Mouse (Mus musculus) forebrain, postnatal 0 days (tissue): ENCODE data around the gene Erich4. TPM values are rescaled to one million over a fixed set of nuclear protein-coding genes. Genes with fewer than 3 reads are reported as not detected.

ENCODE experiments used
- ATAC-seq: fragments of 200-750 bp; cut with Nextera tagmentation; 2 replicates; pipeline ENCODE4 v1.8.0; 2017; ENCODE audit warnings: mild to moderate bottlenecking, moderate library complexity
- DNase-seq: peaks from one replicate; pipeline ENCODE4 v3.0.0-alpha.2; 2015
- H3K27ac ChIP-seq: fragments of 300-500 bp; sonication (generic); 2 replicates; pipeline ENCODE4 v1.5.1; 2014; ENCODE audit warnings: low read depth, mild to moderate bottlenecking, antibody characterized with exemption, low read length, moderate library complexity, mixed read lengths
- H3K27me3 ChIP-seq: fragments of 300-500 bp; sonication (generic); 2 replicates; pipeline ENCODE4 v1.6.1; 2014; ENCODE audit warnings: mild to moderate bottlenecking, low read length, mixed read lengths; ENCODE audit not compliant: insufficient read depth
- H3K36me3 ChIP-seq: fragments of 300-500 bp; sonication (generic); 2 replicates; pipeline ENCODE4 v1.6.1; 2014; ENCODE audit warnings: mild to moderate bottlenecking, moderate library complexity; ENCODE audit not compliant: insufficient read depth
- H3K4me1 ChIP-seq: fragments of 300-500 bp; sonication (generic); 2 replicates; pipeline ENCODE4 v1.6.1; 2014; ENCODE audit warnings: antibody characterized with exemption; ENCODE audit not compliant: insufficient read depth
- H3K4me2 ChIP-seq: fragments of 300-500 bp; sonication (generic); 2 replicates; pipeline ENCODE4 v1.6.1; 2014; ENCODE audit warnings: low read depth, mild to moderate bottlenecking, moderate library complexity
- H3K4me3 ChIP-seq: fragments of 300-500 bp; sonication (generic); 2 replicates; pipeline ENCODE4 v1.5.1; 2014; ENCODE audit warnings: low read depth, low read length, mixed read lengths
- H3K9ac ChIP-seq: fragments of 300-500 bp; sonication (generic); 2 replicates; pipeline ENCODE4 v1.6.1; 2014; ENCODE audit warnings: mild to moderate bottlenecking
- H3K9me3 ChIP-seq: fragments of 300-500 bp; sonication (generic); 2 replicates; pipeline ENCODE4 v1.6.1; 2016; ENCODE audit warnings: low read length
- CTCF ChIP-seq: sonication (generic); IDR thresholded peaks from 2 replicates; pipeline ENCODE4 v1.5.1; 2016; ENCODE audit warnings: antibody characterized with exemption, control low read depth, low read depth
- WGBS: fragments of 180-500 bp; shearing (Covaris S2); extraction: QIAGEN DNeasy Blood & Tissue Kit; methylation state at CpG from one replicate; pipeline ENCODE4 v1.1.7; 2014; 5-methylcytosine and 5-hydroxymethylcytosine counted together
- polyA plus RNA-seq: library from polyadenylated mRNA; unstranded; fragments of >200 nt; fragmentation: Nextera tagmentation; extraction: Ambion mirVana; gene quantifications from 2 replicates; pipeline ENCODE4 v1.2.1, GENCODE M21; 2015
- total RNA-seq: library from RNA; depleted of rRNA; stranded (reverse); fragments of >200 nt; gene quantifications from 2 replicates; pipeline ENCODE4 v1.2.3, GENCODE M21; 2014

The Erich4 gene
- total and polyA plus RNA-seq, 2 experiments from 2014 or later = not detected

DNA sequence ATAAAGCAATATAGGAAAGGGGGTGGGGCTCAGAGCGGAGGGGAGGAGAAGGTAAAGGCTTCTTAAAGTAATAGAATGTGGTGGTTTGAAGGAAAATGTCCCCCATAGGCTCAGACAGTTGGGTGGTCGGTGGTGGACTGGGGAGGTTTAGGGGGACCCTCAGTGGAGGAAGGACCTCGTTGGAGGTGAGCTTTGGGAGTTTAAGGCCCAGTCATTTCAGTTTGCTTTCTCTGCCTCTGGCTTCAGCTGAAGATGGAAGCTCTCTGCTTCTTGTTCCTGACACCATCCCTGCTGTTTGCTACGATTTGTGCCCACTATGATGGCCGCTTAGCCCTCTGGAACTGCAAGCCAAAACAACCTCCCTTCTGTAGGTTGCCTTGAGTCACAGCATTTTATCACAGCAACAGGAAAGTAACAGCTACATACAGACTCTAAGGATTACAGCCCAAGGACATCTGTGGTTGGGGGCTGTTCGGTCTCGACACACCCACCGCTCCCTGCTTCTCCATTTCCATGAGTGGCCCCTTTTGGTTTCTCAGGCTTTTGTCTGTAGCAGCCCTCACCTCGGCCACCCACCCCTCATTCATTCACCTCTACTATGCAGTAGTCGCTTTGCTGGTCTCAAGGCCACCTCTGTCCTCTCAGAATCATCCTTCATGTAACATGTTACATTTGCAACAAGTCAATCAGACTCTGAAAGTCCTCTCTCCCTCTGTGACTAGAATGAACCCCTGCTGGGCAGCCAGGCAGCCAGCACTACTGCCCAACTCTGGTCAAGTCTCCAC, 1.9 kb upstream of the Erich4 start:
- Histone ChIP-seq H3K4me1 (no peaks in the 10 kb centered on the region), H3K27ac (no peak overlapping the region), H3K4me2 (no peak overlapping the region), H3K9me3 (no peaks in the 10 kb centered on the region), H3K9ac (no peak overlapping the region), H3K27me3 (no peaks in the 10 kb centered on the region), H3K36me3 (peaks cover 10% of the 10 kb centered on the region; the same call in 1 of the 2 replicates), H3K4me3 (no peak overlapping the region)
- TF ChIP-seq CTCF = no peak
- 83% methylated on average over 10 of the region's 10 CpGs for WGBS
- DNase-seq = no peak
- ATAC-seq = no peak

DNA sequence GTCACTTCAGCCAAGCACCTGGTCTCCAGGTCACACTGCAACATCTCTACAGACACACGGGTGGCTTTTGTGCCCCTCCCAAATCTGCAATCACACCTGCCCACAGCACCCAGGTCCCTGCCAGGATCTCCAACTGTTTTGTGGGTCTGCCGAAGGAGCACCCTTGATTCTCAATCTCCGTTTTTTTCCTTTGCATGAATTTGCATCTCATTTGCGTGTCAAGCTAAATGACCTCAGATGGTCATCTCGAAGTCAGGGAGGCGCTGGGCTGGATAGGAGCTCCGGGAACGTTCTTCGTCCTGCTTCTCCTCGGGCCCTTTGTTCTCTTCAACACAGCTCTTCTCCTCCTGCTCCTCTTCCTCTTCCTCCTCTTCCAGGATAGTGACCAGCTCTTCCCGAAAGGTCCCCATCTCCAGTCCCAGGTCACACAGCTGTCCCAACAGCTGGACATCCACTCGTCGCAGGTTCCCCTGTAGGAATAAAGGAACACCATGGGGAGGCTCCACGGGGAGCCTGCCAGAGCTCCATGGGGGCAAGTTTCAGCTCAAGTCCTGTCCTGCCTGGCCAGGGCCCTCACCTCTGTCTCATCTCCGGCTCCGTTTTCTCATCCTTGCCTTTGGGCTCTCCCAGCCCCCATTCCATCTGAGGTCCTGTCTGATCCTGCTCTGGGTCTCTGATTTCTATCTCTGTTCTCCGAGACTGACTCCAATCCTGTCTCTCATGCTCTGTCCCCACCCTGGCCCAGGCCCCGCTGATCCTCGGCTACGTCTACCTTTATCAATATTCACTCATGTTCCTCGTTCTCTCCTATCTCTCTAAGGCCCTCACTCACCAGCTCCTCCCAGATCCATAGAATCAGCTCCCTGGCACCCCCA, 624 bp downstream of the Erich4 start:
- no peak for ATAC-seq
- no peak overlapping the region for H3K27ac ChIP-seq
- 72% methylated on average over 21 of the region's 21 CpGs for WGBS

DNA sequence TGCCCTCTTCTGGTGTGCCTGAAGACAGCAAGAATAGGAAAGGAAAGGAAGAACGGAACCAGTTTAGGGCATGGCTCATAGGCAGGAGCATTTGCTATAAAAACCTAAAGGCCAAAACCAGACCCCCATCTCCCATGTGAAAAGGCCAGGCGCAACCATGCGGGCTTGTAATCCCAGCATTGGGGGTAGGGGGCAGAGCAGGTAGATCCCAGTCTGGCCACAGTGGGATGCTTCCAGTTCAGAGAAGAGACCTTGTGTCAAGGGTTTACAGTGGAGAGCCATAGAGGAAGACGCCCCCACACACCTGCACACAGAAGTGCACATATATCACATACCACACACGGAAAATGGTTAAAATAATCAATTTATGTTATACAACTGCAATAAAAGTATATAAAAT, 1.6 kb downstream of the Erich4 start:
- Histone ChIP-seq H3K4me2 (no peak overlapping the region), H3K27me3 (no peaks in the 10 kb centered on the region), H3K9me3 (no peaks in the 10 kb centered on the region), H3K27ac (no peak overlapping the region), H3K4me1 (no peaks in the 10 kb centered on the region), H3K36me3 (no peaks in the 10 kb centered on the region), H3K9ac (no peak overlapping the region), H3K4me3 (no peak overlapping the region)
- DNase-seq (no peak), ATAC-seq (no peak)
- 94% methylated on average over 5 of the region's 5 CpGs for WGBS
- no peak for TF ChIP-seq CTCF

More for the DNA sequence above, 624 bp downstream of the Erich4 start:
- no peak overlapping the region for H3K9ac ChIP-seq
- H3K4me3 ChIP-seq = no peak overlapping the region
- no peaks in the 10 kb centered on the region for H3K36me3 ChIP-seq
- no peaks in the 10 kb centered on the region for H3K27me3 ChIP-seq
- no peaks in the 10 kb centered on the region for H3K9me3 ChIP-seq
- no peak for TF ChIP-seq CTCF
- no peak overlapping the region for H3K4me2 ChIP-seq
- no peaks in the 10 kb centered on the region for H3K4me1 ChIP-seq
- DNase-seq = no peak

DNA sequence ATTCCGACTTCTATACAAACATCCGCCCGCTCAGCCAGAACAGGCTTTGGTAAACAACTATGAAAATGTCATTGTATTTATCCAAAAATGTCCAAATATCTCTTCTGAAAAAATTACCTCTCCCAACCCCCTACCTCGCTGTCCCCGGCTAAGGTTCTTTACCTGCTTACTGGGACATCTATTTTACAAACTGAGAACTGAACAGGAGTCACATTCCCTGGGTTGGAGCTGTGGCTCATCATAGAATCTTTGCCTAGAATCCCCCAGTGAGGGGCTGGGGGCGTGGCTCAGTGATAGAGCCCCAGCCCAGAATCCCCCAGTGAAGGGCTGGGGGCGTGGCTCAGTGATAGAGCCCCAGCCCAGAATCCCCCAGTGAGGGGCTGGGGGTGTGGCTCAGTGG, 4.2 kb downstream of the Erich4 start:
- WGBS = 41% methylated on average over 7 of the region's 7 CpGs
- Histone ChIP-seq H3K9ac (no peak overlapping the region), H3K4me2 (no peak overlapping the region)

DNA sequence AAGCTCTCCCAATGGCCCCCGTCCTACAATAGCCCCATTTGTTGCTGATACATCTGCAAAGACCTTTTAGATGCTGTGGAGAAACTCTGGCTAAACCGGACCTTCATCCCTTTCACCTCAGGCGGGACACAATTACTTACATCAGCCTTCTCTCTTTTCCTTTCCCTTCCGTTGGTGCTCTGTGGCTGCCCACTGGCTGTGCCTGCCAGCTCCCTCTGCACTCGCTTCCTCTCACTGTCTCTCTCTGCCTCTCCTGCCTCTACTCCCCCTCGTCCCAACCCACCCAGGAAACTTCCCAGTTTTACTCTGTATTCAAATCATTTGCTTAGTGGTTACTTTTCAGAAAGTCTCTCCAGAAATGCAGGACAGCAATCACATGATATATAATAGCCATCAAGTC, 5.6 kb downstream of the Erich4 start:
- no peak overlapping the region for H3K9ac ChIP-seq
- no peak overlapping the region for H3K4me2 ChIP-seq
- ATAC-seq = no peak
- H3K27ac ChIP-seq = no peak overlapping the region
- no peak for TF ChIP-seq CTCF
- 35% methylated on average over 6 of the region's 6 CpGs for WGBS
- no peaks in the 10 kb centered on the region for H3K36me3 ChIP-seq
- H3K4me1 ChIP-seq = no peaks in the 10 kb centered on the region
- H3K9me3 ChIP-seq = no peaks in the 10 kb centered on the region
- no peaks in the 10 kb centered on the region for H3K27me3 ChIP-seq
- H3K4me3 ChIP-seq = no peak overlapping the region
- no peak for DNase-seq

More for the DNA sequence above, 4.2 kb downstream of the Erich4 start:
- H3K27ac ChIP-seq = no peak overlapping the region
- no peaks in the 10 kb centered on the region for H3K4me1 ChIP-seq
- TF ChIP-seq CTCF = no peak
- DNase-seq = no peak
- no peaks in the 10 kb centered on the region for H3K27me3 ChIP-seq
- no peak for ATAC-seq
- H3K9me3 ChIP-seq = no peaks in the 10 kb centered on the region
- no peak overlapping the region for H3K4me3 ChIP-seq
- no peaks in the 10 kb centered on the region for H3K36me3 ChIP-seq

DNA sequence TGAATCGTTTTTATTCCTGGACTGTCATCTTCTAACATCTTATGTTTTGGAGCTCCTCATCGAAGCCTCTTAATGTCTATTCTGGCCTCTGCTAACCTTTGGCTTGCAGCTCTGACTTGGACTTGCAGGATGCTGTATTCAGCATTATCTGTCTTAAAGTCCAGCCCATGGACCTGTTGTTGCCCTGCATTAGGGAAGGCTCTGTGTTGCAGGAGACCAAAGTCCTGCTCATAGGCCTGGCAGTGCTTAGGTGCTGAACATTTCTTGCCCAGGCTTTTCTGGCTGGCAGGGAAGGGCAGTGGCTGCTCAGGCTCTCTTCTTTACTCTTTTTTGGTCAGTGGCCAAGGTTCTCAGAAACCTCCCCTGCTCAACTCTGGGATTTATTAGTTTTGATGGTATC, 8.5 kb downstream of the Erich4 start:
- Histone ChIP-seq H3K27ac (no peak overlapping the region), H3K4me2 (no peak overlapping the region), H3K36me3 (no peaks in the 10 kb centered on the region), H3K9ac (no peak overlapping the region), H3K9me3 (no peaks in the 10 kb centered on the region), H3K4me1 (no peaks in the 10 kb centered on the region), H3K4me3 (no peak overlapping the region), H3K27me3 (no peaks in the 10 kb centered on the region)
- no peak for TF ChIP-seq CTCF
- ATAC-seq (no peak), DNase-seq (no peak)
- 92% methylated on average over 2 of the region's 2 CpGs for WGBS

DNA sequence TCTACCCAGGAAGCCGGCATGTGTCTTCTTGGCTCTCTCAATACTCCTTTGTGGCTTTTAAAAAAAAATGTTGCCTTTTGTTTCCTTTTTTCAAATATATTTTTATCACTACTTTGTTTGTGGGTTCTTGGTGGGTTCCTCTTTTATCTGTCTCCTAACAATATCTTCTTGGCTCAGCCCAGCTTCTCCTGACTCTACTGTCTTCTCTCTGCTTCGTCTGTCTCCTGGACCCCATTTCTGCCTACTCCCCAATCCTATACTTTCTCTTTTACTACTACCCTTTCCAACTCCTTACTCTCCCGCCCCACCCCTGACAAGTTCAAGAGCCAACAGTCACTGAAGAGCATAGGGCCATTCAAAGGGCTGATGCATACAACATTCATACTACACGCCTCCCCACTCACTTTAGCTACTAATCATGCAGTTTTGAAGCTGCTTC, 9.0 kb downstream of the Erich4 start:
- Histone ChIP-seq H3K4me2 (no peak overlapping the region), H3K9ac (no peak overlapping the region), H3K27me3 (no peaks in the 10 kb centered on the region), H3K4me3 (no peak overlapping the region), H3K9me3 (no peaks in the 10 kb centered on the region), H3K36me3 (no peaks in the 10 kb centered on the region), H3K27ac (no peak overlapping the region), H3K4me1 (no peaks in the 10 kb centered on the region)
- DNase-seq (no peak), ATAC-seq (no peak)
- 81% methylated on average over 4 of the region's 4 CpGs for WGBS
- TF ChIP-seq CTCF = no peak
